Mouse (Mus musculus) embryonic stem cell, embryonic (primary cell): ENCODE data around the gene Ppcdc.

Experiments used
- CTCF ChIA-PET, 4 experiments: fragments of 300-600 bp in 2 of 4; fragments of 350-600 bp in 2 of 4; sonication (Branson Sonifier 250); formaldehyde crosslinking; loops; one replicate each; lab custom pipeline; 2022; ENCODE audit warnings: inconsistent platforms in 2 of 4; lab: Charles Lee
- POLR2A ChIA-PET, 4 experiments: fragments of 300-600 bp in 2 of 4; fragments of 350-600 bp in 2 of 4; sonication (Branson Sonifier 250); formaldehyde crosslinking; loops; one replicate each; lab custom pipeline; 2022; ENCODE audit warnings: antibody characterized with exemption in 4 of 4, inconsistent platforms in 1 of 4; lab: Charles Lee

Ppcdc gene

GRCm38 (mm10) chr9:57439522-57440295 is at the start of gene Ppcdc:
Gene Ppcdc (minus strand): TSS chr9:57440124.
- POLR2A ChIA-PET: interaction anchor here (0.6 to 5.5 kb wide), 81 partner anchors 9 to 887 kb away, joined by 3 to 56 read pairs (median 4); partner anchors contain the start of genes Rpp25 (in 3 of the 4), Cox5a (in 2 of the 4), Edc3 (in 2 of the 4) and Man2c1 (in 2 of the 4)
- CTCF ChIA-PET: interaction anchor here in 3 of 4 experiments (0.6 to 1.6 kb wide), 14 partner anchors 10 to 366 kb away, joined by 3 to 7 read pairs (median 4); partner anchors contain the start of gene Scamp5 (in 1 of the 3)

DNA sequence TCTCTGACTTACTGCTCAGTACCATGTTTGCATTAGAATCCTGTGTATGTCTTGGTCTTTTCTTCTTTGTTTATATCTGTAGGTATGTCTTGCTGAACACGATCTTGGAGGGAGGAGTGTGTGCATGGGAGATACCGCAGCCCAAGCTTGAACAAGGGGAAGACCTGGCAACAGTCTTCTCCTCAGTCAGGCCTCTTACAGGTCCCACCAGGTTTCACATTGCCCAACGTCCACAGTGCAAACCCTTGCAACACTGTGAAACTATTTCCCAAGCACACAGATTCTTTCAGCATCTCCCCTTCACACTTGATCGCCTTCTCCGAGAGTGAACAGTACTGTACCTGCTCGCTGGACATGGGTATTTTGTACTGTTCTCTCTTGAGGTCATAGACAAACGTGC is 47.9 kb upstream of the Ppcdc start:
- ChIA-PET CTCF (no interaction called here), POLR2A (interaction anchor here in 3 of 4 experiments (0.8 to 3.9 kb wide), 10 partner anchors 12 to 168 kb away, joined by 3 to 26 read pairs (median 4); partner anchors contain the start of genes Rpp25 (in 3 of the 3) and Cox5a (in 1 of the 3))

DNA sequence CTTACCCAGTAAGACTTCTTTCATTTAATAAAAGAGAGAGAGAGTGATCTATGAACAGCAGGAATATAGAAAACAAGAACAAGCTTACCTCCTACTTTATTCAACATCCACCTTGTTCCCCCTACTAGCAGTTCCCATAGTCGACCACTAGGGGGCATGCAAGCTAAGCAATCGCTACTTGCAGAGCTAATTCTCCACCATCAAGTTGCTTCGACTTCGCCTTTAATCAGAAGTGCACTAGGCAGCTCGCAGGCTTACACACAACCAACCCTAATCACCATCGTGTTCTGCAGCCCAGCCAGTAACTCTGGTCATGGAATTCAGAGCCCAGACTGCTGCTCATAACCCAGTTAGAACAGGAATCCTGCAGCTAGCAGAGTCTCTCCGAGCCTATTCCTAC is 45.9 kb upstream of the Ppcdc start:
- ChIA-PET POLR2A (interaction anchor here (0.5 to 6.4 kb wide), 45 partner anchors 9 to 276 kb away, joined by 3 to 95 read pairs (median 4); partner anchors contain the start of genes Cox5a (in 4 of the 4), Rpp25 (in 4 of the 4), Scamp5 (in 4 of the 4) and Ppcdc (in 2 of the 4)), CTCF (interaction anchor here (0.5 to 2.8 kb wide), 77 partner anchors 9 to 596 kb away, joined by 3 to 80 read pairs (median 5); partner anchors contain the start of genes Rpp25 (in 4 of the 4), Cox5a (in 3 of the 4), Csk (in 2 of the 4) and 1700017B05Rik (in 1 of the 4))

- ChIA-PET POLR2A (interaction anchor here (0.5 to 2.8 kb wide), 27 partner anchors 9 to 181 kb away, joined by 3 to 40 read pairs (median 6); partner anchors contain the start of genes Cox5a (in 3 of the 4), Rpp25 (in 3 of the 4) and Ppcdc (in 1 of the 4)), CTCF (interaction anchor here in 3 of 4 experiments (0.6 to 2.7 kb wide), 12 partner anchors 9 to 221 kb away, joined by 3 to 17 read pairs (median 4); partner anchors contain the start of gene Csk (in 1 of the 3))
These were observed 29.0 kb upstream of the Ppcdc start for GRCm38 (mm10) chr9:57468914-57469313.

- ChIA-PET POLR2A (interaction anchor here (0.6 to 2.8 kb wide), 61 partner anchors 8 to 908 kb away, joined by 3 to 40 read pairs (median 4); partner anchors contain the start of genes Cox5a (in 4 of the 4), Rpp25 (in 4 of the 4), 1700017B05Rik (in 2 of the 4) and Imp3 (in 1 of the 4)), CTCF (interaction anchor here (0.5 to 2.7 kb wide), 21 partner anchors 8 to 317 kb away, joined by 3 to 17 read pairs (median 3); partner anchors contain the start of genes Csk (in 2 of the 4) and Ppcdc (in 1 of the 4))
These were observed 28.1 kb upstream of the Ppcdc start, which contains the start of gene Scamp5 for GRCm38 (mm10) chr9:57467896-57468549. Gene Scamp5 (minus strand): TSS chr9:57468060.

DNA sequence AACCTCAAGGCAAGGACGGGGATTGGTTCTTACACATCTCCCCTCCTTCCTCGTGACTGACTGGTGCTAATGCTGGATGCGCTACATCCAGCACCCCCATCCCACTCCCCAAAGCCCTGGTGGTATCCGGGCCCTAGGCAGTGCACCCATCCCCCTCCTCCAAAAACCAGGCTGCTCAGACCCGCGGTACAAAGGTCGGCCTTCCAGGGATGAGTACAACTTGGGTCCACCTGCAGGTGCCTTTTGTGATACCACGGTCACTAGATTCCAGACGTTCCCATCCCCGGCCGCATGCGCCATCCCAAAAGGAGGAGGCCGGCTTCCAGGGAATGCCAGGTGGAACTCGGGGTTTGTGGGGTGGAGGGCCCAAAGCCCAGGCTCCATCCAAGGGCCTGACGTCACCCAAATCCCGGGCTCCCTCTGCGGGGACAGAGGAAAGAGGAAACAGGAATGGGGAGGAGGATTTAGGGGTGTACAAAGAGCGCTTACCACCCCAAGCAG is 27.4 kb upstream of the Ppcdc start:
- ChIA-PET CTCF (interaction anchor here in 3 of 4 experiments (0.8 to 2.7 kb wide), 9 partner anchors 10 to 186 kb away, joined by 3 to 17 read pairs (median 4); partner anchors contain the start of genes Csk (in 1 of the 3) and Ppcdc (in 1 of the 3)), POLR2A (interaction anchor here (0.6 to 2.8 kb wide), 45 partner anchors 8 to 337 kb away, joined by 3 to 40 read pairs (median 5); partner anchors contain the start of genes Rpp25 (in 4 of the 4), Cox5a (in 3 of the 4), 1700017B05Rik (in 2 of the 4) and Man2c1 (in 1 of the 4))

DNA sequence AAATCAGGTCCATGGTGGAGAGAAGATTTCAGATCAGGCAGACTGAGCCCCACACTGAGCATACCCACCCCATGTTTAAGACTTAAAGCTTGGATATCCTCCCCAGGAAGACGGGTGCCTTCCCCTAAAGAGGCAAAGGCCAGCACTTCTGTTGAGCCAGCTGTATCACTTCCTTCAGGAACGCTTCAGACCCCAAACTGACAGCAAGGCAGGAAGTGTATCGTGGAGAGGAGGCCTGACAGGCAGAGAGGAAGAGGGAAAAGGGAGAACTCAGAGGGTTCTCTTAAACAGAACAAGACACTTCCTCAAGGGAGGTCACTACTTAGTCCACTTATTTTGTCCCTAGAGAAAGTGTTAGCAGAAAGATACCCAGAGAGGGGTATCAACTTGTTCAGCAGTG is 26.2 kb upstream of the Ppcdc start:
- ChIA-PET CTCF (no interaction called here), POLR2A (interaction anchor here in 2 of 4 experiments (0.9 to 2.1 kb wide), 7 partner anchors 9 to 48 kb away, joined by 3 to 6 read pairs (median 4); partner anchors contain the start of genes Ppcdc (in 1 of the 2) and Rpp25 (in 1 of the 2))

DNA sequence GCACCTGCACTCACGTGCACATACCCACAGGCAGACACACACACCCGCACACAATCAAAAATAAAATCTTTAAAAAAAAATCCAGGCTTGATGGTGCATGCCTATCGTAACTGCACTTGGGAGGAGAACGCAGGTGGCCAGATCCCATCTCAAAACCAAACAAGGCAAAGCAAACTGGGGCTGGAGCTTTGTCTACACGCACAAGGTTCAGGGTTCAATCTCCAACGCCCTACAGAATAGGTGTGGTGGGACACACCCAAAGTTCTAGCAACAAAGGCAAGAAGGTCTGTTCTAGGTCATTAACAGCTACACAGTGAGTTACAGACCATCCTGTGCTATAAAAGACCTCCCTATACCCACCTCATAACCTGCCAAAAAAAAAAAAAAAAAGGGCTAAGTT is 22.9 kb upstream of the Ppcdc start:
- ChIA-PET POLR2A (interaction anchor here in 3 of 4 experiments (0.6 to 2.0 kb wide), 17 partner anchors 9 to 511 kb away, joined by 3 to 9 read pairs (median 4); partner anchors contain the start of genes Cox5a (in 2 of the 3), Rpp25 (in 2 of the 3) and Csk (in 1 of the 3)), CTCF (interaction anchor here (0.5 to 1.7 kb wide), 10 partner anchors 13 to 167 kb away, joined by 3 to 16 read pairs (median 4); no protein-coding TSS in a partner anchor)

- POLR2A ChIA-PET: interaction anchor here (0.5 to 2.3 kb wide), 25 partner anchors 8 to 329 kb away, joined by 3 to 24 read pairs (median 5); partner anchors contain the start of genes Rpp25 (in 2 of the 4), 1700017B05Rik (in 1 of the 4), Csk (in 1 of the 4) and Lman1l (in 1 of the 4)
These were observed 19.8 kb upstream of the Ppcdc start for GRCm38 (mm10) chr9:57459707-57460106.

GRCm38 (mm10) chr9:57453516-57453915 is 13.6 kb upstream of the Ppcdc start:
- CTCF ChIA-PET: interaction anchor here in 2 of 4 experiments (0.7 to 1.1 kb wide), 3 partner anchors 12 to 201 kb away, joined by 3 to 6 read pairs (median 6); partner anchors contain the start of gene Ppcdc (in 1 of the 2)
- POLR2A ChIA-PET: interaction anchor here in 3 of 4 experiments (0.5 to 3.8 kb wide), 26 partner anchors 9 to 1094 kb away, joined by 3 to 25 read pairs (median 4); partner anchors contain the start of genes Ppcdc (in 3 of the 3), Cox5a (in 2 of the 3), Rpp25 (in 2 of the 3) and Scamp5 (in 2 of the 3)

More at GRCm38 (mm10) chr9:57459707-57460106, 19.8 kb upstream of the Ppcdc start:
- CTCF ChIA-PET: interaction anchor here (0.5 to 2.1 kb wide), 52 partner anchors 8 to 1952 kb away, joined by 3 to 20 read pairs (median 4); partner anchors contain the start of genes Scamp5 (in 2 of the 4), Csk (in 1 of the 4), Edc3 (in 1 of the 4) and Ppcdc (in 1 of the 4)

- ChIA-PET POLR2A (interaction anchor here in 3 of 4 experiments (0.8 to 3.8 kb wide), 19 partner anchors 8 to 69 kb away, joined by 3 to 25 read pairs (median 4); partner anchors contain the start of genes Ppcdc (in 3 of the 3), Cox5a (in 2 of the 3), Scamp5 (in 2 of the 3) and Rpp25 (in 1 of the 3)), CTCF (interaction anchor here in 3 of 4 experiments (0.8 to 1.3 kb wide), 5 partner anchors 11 to 322 kb away, joined by 3 to 6 read pairs (median 3); partner anchors contain the start of genes Man2c1 (in 1 of the 3) and Ppcdc (in 1 of the 3))
These were observed 12.9 kb upstream of the Ppcdc start for GRCm38 (mm10) chr9:57452624-57453462.

- POLR2A ChIA-PET: interaction anchor here (0.6 to 2.8 kb wide), 18 partner anchors 10 to 206 kb away, joined by 3 to 15 read pairs (median 4); partner anchors contain the start of genes Ppcdc (in 3 of the 4), Rpp25 (in 2 of the 4) and Scamp5 (in 2 of the 4)
- CTCF ChIA-PET: interaction anchor here (0.5 to 1.7 kb wide), 27 partner anchors 8 to 1246 kb away, joined by 3 to 12 read pairs (median 4); partner anchors contain the start of genes Ppcdc (in 3 of the 4), Cox5a (in 2 of the 4) and Scamp5 (in 2 of the 4)
These were observed 9.8 kb upstream of the Ppcdc start for GRCm38 (mm10) chr9:57449715-57450114.

- ChIA-PET CTCF (interaction anchor here in 3 of 4 experiments (0.5 to 1.6 kb wide), 5 partner anchors 9 to 219 kb away, joined by 3 to 13 read pairs (median 3); no protein-coding TSS in a partner anchor), POLR2A (interaction anchor here (0.7 to 5.5 kb wide), 17 partner anchors 9 to 367 kb away, joined by 3 to 56 read pairs (median 6); partner anchors contain the start of genes 1700017B05Rik (in 1 of the 4), Mpi (in 1 of the 4) and Rpp25 (in 1 of the 4))
These were observed 696 bp upstream of the Ppcdc start for GRCm38 (mm10) chr9:57440620-57441019.

DNA sequence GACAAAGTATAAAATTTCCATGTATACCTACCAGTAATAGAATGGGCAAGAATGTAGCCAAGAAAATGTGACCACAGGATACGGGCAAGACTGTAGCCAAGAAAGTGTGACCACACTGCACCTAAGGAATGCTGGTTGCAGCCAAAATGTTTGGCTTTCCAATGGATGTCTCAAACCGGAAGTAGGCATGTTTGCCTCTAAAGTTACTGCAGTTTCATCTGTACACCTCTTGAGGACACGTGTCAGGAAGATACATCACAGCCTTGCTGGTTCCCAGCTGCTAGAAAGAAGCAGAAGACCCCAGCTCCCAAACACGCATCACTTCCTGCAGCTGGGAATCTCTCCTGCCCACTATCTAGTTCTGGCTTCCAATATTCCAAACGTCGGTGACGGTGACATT is 841 bp downstream of the Ppcdc start:
- ChIA-PET CTCF (interaction anchor here in 2 of 4 experiments (0.7 to 1.4 kb wide), 4 partner anchors 29 to 366 kb away, joined by 3 to 7 read pairs (median 4); partner anchors contain the start of gene Scamp5 (in 1 of the 2)), POLR2A (interaction anchor here in 3 of 4 experiments (0.6 to 5.5 kb wide), 46 partner anchors 9 to 459 kb away, joined by 3 to 56 read pairs (median 5); partner anchors contain the start of genes Cox5a (in 2 of the 3), Rpp25 (in 2 of the 3), 1700017B05Rik (in 1 of the 3) and Csk (in 1 of the 3))
